Mouse (Mus musculus): ENCODE results near the gene Ssr2. TPM values are rescaled to one million over a fixed set of nuclear protein-coding genes. Genes with fewer than 3 reads are reported as not detected.
"Not testable (repeated sequence)": the region's sequence is repeated elsewhere in the genome, so short reads cannot be mapped to it uniquely, and the experiment has no call there.

Ssr2 gene
- polyA plus RNA-seq, 1 experiment from 2014 or later: 127 TPM

DNA sequence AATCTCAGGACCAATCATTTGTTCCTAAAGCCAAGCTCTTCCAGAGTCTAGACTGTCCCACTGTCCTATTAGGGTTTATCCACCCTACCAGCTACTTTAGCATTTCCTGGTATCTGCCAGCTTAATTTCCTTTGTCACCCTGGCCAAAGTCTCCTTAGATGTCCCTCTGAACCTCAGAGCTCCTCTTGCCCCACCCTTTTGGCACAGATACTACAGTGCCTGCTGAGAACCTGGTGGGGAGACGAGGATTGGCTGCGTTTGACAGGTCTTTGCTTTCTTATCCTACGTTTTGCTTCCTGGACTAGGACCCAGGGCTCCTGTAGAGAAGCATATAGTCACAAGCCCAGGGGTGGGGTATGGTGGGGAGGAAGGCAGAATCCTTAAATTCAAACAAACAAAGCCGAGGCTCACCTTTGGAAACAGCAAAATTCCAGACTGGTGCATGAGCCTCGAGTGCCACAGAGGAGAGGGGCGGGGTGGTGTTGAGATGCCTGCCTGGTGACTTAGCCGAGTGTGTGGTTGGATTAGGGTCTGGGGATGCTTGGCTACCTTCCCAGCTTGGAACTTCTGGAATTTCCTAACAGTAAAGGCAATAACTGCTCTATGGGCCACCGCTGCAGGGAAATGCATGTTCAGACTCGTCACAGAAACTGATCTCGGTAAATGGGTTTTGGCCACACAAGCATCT lies 18.4 kb downstream of the Ssr2 start:
- WGBS: 69% methylated on average over 10 of the region's 10 CpGs
- H3K9ac ChIP-seq (replicated peaks; ENCODE audit: low read depth, low read length): no peak overlapping the region

GRCm38 (mm10) chr3:88596547-88596946 lies 20.9 kb downstream of the Ssr2 start:
- H3K9ac ChIP-seq (replicated peaks; ENCODE audit: low read depth, low read length); H3K27ac ChIP-seq (ENCODE audit: low read depth, low read length); H3K4me2 ChIP-seq (ENCODE audit: low read depth, low read length); H3K9me3 ChIP-seq (ENCODE audit: control insufficient read depth, low read length); H3K4me1 ChIP-seq (ENCODE audit: control insufficient read depth, insufficient read depth, low read length); H3K4me3 ChIP-seq (ENCODE audit: low read depth, low read length); H3K27me3 ChIP-seq (ENCODE audit: control insufficient read depth, insufficient read depth, low read length); H3K36me3 ChIP-seq (ENCODE audit: control insufficient read depth, insufficient read depth, low read length); ATAC-seq (ENCODE audit: low read depth): not testable (repeated sequence)
- 85% methylated on average over 4 of the region's 4 CpGs for WGBS

More for the DNA sequence above, 18.4 kb downstream of the Ssr2 start:
- no peaks in the 10 kb centered on the region for H3K27me3 ChIP-seq (ENCODE audit: control insufficient read depth, insufficient read depth, low read length)
- no peaks in the 10 kb centered on the region for H3K4me1 ChIP-seq (ENCODE audit: control insufficient read depth, insufficient read depth, low read length)
- no peaks in the 10 kb centered on the region for H3K9me3 ChIP-seq (ENCODE audit: control insufficient read depth, low read length)
- H3K27ac ChIP-seq (ENCODE audit: low read depth, low read length): no peak overlapping the region
- H3K4me3 ChIP-seq (ENCODE audit: low read depth, low read length): no peak overlapping the region
- no peaks in the 10 kb centered on the region for H3K36me3 ChIP-seq (ENCODE audit: control insufficient read depth, insufficient read depth, low read length)
- no peak overlapping the region for H3K4me2 ChIP-seq (ENCODE audit: low read depth, low read length)
- no peak for ATAC-seq (ENCODE audit: low read depth)

GRCm38 (mm10) chr3:88602466-88602865 lies 26.8 kb downstream of the Ssr2 start:
- H3K27me3 ChIP-seq (ENCODE audit: control insufficient read depth, insufficient read depth, low read length): no peaks in the 10 kb centered on the region
- H3K36me3 ChIP-seq (ENCODE audit: control insufficient read depth, insufficient read depth, low read length): no peaks in the 10 kb centered on the region
- H3K9ac ChIP-seq (replicated peaks; ENCODE audit: low read depth, low read length): no peak overlapping the region
- WGBS: 65% methylated on average over 4 of the region's 4 CpGs
- H3K27ac ChIP-seq (ENCODE audit: low read depth, low read length): no peak overlapping the region
- H3K9me3 ChIP-seq (ENCODE audit: control insufficient read depth, low read length): no peaks in the 10 kb centered on the region
- no peak for ATAC-seq (ENCODE audit: low read depth)
- no peaks in the 10 kb centered on the region for H3K4me1 ChIP-seq (ENCODE audit: control insufficient read depth, insufficient read depth, low read length)
- H3K4me3 ChIP-seq (ENCODE audit: low read depth, low read length): no peak overlapping the region
- no peak overlapping the region for H3K4me2 ChIP-seq (ENCODE audit: low read depth, low read length)

DNA sequence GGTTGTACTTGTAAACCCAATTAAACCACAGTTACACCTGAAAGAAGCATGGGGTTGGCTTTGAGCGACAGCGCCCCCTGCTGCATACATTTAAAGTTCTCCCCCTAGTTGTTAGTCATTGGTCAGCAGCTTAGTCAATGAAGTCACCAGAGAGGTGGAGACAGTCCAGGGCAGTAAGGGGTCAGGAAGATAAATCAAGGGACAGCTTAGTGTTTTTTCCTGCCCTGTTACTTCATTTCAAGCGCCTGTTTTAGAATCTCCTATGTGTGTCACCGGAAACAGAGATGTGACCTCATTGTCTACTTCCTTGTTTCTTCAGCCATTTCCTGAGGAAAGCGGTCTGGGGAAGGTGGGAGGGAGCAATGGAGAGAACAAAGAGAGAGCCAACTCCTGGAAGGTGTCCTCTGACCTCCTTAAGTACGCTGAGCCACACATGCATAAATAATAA lies 28.1 kb downstream of the Ssr2 start:
- H3K9ac ChIP-seq (replicated peaks; ENCODE audit: low read depth, low read length): no peak overlapping the region
- no peaks in the 10 kb centered on the region for H3K36me3 ChIP-seq (ENCODE audit: control insufficient read depth, insufficient read depth, low read length)
- H3K4me3 ChIP-seq (ENCODE audit: low read depth, low read length): no peak overlapping the region
- 20% methylated on average over 6 of the region's 6 CpGs for WGBS
- no peaks in the 10 kb centered on the region for H3K27me3 ChIP-seq (ENCODE audit: control insufficient read depth, insufficient read depth, low read length)
- no peaks in the 10 kb centered on the region for H3K4me1 ChIP-seq (ENCODE audit: control insufficient read depth, insufficient read depth, low read length)
- H3K27ac ChIP-seq (ENCODE audit: low read depth, low read length): no peak overlapping the region
- no peaks in the 10 kb centered on the region for H3K9me3 ChIP-seq (ENCODE audit: control insufficient read depth, low read length)
- no peak for ATAC-seq (ENCODE audit: low read depth)
- no peak overlapping the region for H3K4me2 ChIP-seq (ENCODE audit: low read depth, low read length)

GRCm38 (mm10) chr3:88604863-88605262 lies 29.2 kb downstream of the Ssr2 start:
- H3K27ac ChIP-seq (ENCODE audit: low read depth, low read length): no peak overlapping the region
- ATAC-seq (ENCODE audit: low read depth): no peak
- no peak overlapping the region for H3K4me3 ChIP-seq (ENCODE audit: low read depth, low read length)
- no peaks in the 10 kb centered on the region for H3K36me3 ChIP-seq (ENCODE audit: control insufficient read depth, insufficient read depth, low read length)
- H3K4me2 ChIP-seq (ENCODE audit: low read depth, low read length): no peak overlapping the region
- 94% methylated on average over 7 of the region's 7 CpGs for WGBS
- no peak overlapping the region for H3K9ac ChIP-seq (replicated peaks; ENCODE audit: low read depth, low read length)
- H3K27me3 ChIP-seq (ENCODE audit: control insufficient read depth, insufficient read depth, low read length): no peaks in the 10 kb centered on the region
- no peaks in the 10 kb centered on the region for H3K4me1 ChIP-seq (ENCODE audit: control insufficient read depth, insufficient read depth, low read length)
- no peaks in the 10 kb centered on the region for H3K9me3 ChIP-seq (ENCODE audit: control insufficient read depth, low read length)

DNA sequence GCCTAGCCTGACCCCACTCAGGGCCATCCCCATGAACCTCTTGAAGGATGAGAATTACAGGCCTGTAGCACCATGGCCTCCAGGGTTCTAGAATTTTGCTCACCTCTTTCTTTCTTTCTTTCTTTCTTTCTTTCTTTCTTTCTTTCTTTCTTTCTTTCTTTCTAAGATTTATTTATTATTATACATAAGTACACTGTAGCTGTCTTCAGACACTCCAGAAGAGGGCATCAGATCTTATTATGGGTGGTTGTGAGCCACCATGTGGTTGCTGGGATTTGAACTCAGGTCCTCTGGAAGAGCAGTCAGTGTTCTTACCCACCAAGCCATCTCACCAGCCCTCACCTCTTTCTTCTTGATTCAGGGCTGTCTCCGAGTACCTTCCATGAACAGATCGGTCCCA lies 30.0 kb downstream of the Ssr2 start, which contains the start of gene Arhgef2:
Gene Arhgef2, plus strand, starts transcription at position 301 of the 400 bp plus-strand sequence.
- H3K9ac ChIP-seq (replicated peaks; ENCODE audit: low read depth, low read length); ATAC-seq (ENCODE audit: low read depth); H3K27me3 ChIP-seq (ENCODE audit: control insufficient read depth, insufficient read depth, low read length); H3K27ac ChIP-seq (ENCODE audit: low read depth, low read length); H3K4me3 ChIP-seq (ENCODE audit: low read depth, low read length); H3K4me1 ChIP-seq (ENCODE audit: control insufficient read depth, insufficient read depth, low read length); H3K4me2 ChIP-seq (ENCODE audit: low read depth, low read length); H3K36me3 ChIP-seq (ENCODE audit: control insufficient read depth, insufficient read depth, low read length); H3K9me3 ChIP-seq (ENCODE audit: control insufficient read depth, low read length): not testable (repeated sequence)
- 94% methylated on average over 2 of the region's 2 CpGs for WGBS

- no peak overlapping the region for H3K27ac ChIP-seq (ENCODE audit: low read depth, low read length)
- peak; percentile 92 for ATAC-seq (ENCODE audit: low read depth)
Measured at GRCm38 (mm10) chr3:88607065-88607757, 31.5 kb downstream of the Ssr2 start.

GRCm38 (mm10) chr3:88607758-88608138 lies 32.1 kb downstream of the Ssr2 start:
- Histone ChIP-seq H3K4me1 (ENCODE audit: control insufficient read depth, insufficient read depth, low read length) (no peaks in the 10 kb centered on the region), H3K36me3 (ENCODE audit: control insufficient read depth, insufficient read depth, low read length) (no peaks in the 10 kb centered on the region), H3K27ac (ENCODE audit: low read depth, low read length) (no peak overlapping the region), H3K9ac (replicated peaks; ENCODE audit: low read depth, low read length) (0 out of 2 replicates have a peak overlapping the region, but pooled peaks have one; percentile 13), H3K4me2 (ENCODE audit: low read depth, low read length) (peak overlapping the region; percentile 50; the same call in 1 of the 2 replicates), H3K27me3 (ENCODE audit: control insufficient read depth, insufficient read depth, low read length) (no peaks in the 10 kb centered on the region), H3K4me3 (ENCODE audit: low read depth, low read length) (peak overlapping the region; percentile 17; the same call in 1 of the 2 replicates), H3K9me3 (ENCODE audit: control insufficient read depth, low read length) (no peaks in the 10 kb centered on the region)
- 23% methylated on average over 10 of the region's 10 CpGs for WGBS
- ATAC-seq (ENCODE audit: low read depth): peak; percentile 70; the same call in 1 of the 2 replicates

More at GRCm38 (mm10) chr3:88607065-88607757, 31.5 kb downstream of the Ssr2 start:
- Histone ChIP-seq H3K4me3 (ENCODE audit: low read depth, low read length) (peak overlapping the region; percentile 17; the same call in 1 of the 2 replicates), H3K4me1 (ENCODE audit: control insufficient read depth, insufficient read depth, low read length) (no peaks in the 10 kb centered on the region), H3K9ac (replicated peaks; ENCODE audit: low read depth, low read length) (0 out of 2 replicates have a peak overlapping the region, but pooled peaks have one; percentile 16), H3K9me3 (ENCODE audit: control insufficient read depth, low read length) (no peaks in the 10 kb centered on the region), H3K4me2 (ENCODE audit: low read depth, low read length) (peak overlapping the region; percentile 50), H3K27me3 (ENCODE audit: control insufficient read depth, insufficient read depth, low read length) (no peaks in the 10 kb centered on the region), H3K36me3 (ENCODE audit: control insufficient read depth, insufficient read depth, low read length) (no peaks in the 10 kb centered on the region)
- WGBS: under 1% methylated on average over 20 of the region's 20 CpGs

- no peak overlapping the region for H3K4me3 ChIP-seq (ENCODE audit: low read depth, low read length)
- no peaks in the 10 kb centered on the region for H3K9me3 ChIP-seq (ENCODE audit: control insufficient read depth, low read length)
- WGBS: 79% methylated on average over 4 of the region's 4 CpGs
- no peak overlapping the region for H3K9ac ChIP-seq (replicated peaks; ENCODE audit: low read depth, low read length)
- no peaks in the 10 kb centered on the region for H3K36me3 ChIP-seq (ENCODE audit: control insufficient read depth, insufficient read depth, low read length)
- no peaks in the 10 kb centered on the region for H3K27me3 ChIP-seq (ENCODE audit: control insufficient read depth, insufficient read depth, low read length)
- no peak overlapping the region for H3K4me2 ChIP-seq (ENCODE audit: low read depth, low read length)
- no peak overlapping the region for H3K27ac ChIP-seq (ENCODE audit: low read depth, low read length)
- ATAC-seq (ENCODE audit: low read depth): no peak
- H3K4me1 ChIP-seq (ENCODE audit: control insufficient read depth, insufficient read depth, low read length): no peaks in the 10 kb centered on the region
Measured at GRCm38 (mm10) chr3:88609066-88609465, 33.4 kb downstream of the Ssr2 start.

Data from neural tube, embryonic 14.5 days (tissue).